Mouse (Mus musculus) megakaryocyte progenitor cell, adult 5-6 weeks (primary cell): Measurements from ENCODE around the gene Jak2. TPM values are rescaled to one million over a fixed set of nuclear protein-coding genes. Genes with fewer than 3 reads are reported as not detected.
A peak's percentile ranks its signal among the peaks of the same experiment; 100 is the strongest.

ENCODE experiments used
- ATAC-seq: replicated peaks from 2 replicates; pipeline ENCODE4 v1.8.0; 2016; ENCODE audit warnings: mild to moderate bottlenecking, moderate TSS enrichment, inconsistent platforms; ENCODE audit not compliant: poor library complexity
- total RNA-seq, 2 experiments: library from RNA; stranded (forward) in 1 of 2; stranded (reverse) in 1 of 2; fragments of 157-497, 149-512 nt in 1 of 2; fragments of 200-1000 nt in 1 of 2; gene quantifications; 2 replicates each; pipeline versions ENCODE4 v1.2.3 to v1.2.4; 2015 to 2017

Gene Jak2
- 41.2 and 41.7 TPM in 2 replicates for total RNA-seq (2015)
- 36.7 and 43.8 TPM in 2 replicates for total RNA-seq (2017)

GRCm38 (mm10) chr19:29251191-29251957 is at the start of gene Jak2:
Jak2 (plus strand) TSS chr19:29251828.
- ATAC-seq: peak; percentile 73

- peak; percentile 93 for ATAC-seq
These were observed 48.3 kb upstream of the Jak2 start for GRCm38 (mm10) chr19:29203337-29203736.

- ATAC-seq: peak; percentile 38; the same call in 1 of the 2 replicates
These were observed 47.0 kb upstream of the Jak2 start for GRCm38 (mm10) chr19:29204583-29204982.

DNA sequence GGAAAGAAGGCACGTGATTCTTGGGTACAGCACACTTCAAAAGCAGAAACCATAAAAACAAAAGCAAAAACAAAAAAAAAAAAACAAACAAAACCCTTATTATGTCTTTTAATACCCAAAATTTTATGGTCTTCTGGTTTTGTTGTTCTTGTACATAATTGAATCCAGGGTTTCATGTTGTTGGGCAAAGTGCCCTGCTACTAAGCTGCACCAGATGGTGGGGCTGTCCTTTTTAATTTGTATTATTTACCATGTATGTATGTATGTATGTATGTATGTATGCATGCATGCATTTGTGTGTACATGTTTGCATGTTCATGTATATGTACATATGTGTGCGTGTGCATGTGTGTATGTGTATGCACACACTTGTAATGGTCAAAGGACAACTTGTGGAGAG is 46.4 kb upstream of the Jak2 start:
- ATAC-seq: no peak

GRCm38 (mm10) chr19:29209898-29210297 is 41.7 kb upstream of the Jak2 start:
- ATAC-seq: peak; percentile 74

GRCm38 (mm10) chr19:29210319-29210718 is 41.3 kb upstream of the Jak2 start:
- no peak for ATAC-seq

DNA sequence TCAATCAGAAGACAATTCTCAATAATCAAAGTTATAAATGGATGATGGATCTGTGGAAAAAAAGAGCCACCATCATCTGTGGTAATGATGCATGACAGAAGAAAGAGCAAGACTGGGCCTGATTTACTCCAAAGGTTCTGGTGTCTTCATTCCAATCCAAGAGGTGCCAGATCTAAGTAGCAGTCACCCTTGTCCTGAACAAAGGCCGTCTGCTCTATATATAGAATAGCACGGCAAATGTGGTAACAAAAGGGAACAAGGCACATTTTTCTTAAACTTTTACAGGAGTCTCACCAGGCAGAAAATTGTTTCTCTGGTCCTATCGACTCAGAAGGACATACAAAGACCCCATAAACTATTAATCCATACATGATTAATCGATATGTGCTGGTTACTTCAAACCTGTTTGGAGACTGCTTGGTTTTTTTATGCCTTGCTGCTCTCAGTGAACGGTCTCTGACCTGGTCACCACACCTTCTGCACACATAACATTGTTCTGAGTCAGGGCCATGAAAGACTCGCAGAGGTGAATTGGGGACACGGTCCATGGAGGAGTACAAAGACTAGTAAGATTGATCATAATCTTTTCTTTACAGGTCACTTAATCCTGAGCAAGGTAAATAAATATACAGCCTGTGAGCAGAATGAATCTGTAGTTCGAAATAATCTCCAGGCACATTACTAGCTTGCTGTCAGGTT is 35.7 kb upstream of the Jak2 start:
- ATAC-seq: no peak

- peak; percentile 31; the same call in 1 of the 2 replicates for ATAC-seq
These were observed 29.8 kb upstream of the Jak2 start for GRCm38 (mm10) chr19:29221867-29222266.

GRCm38 (mm10) chr19:29224968-29225367 is 26.7 kb upstream of the Jak2 start:
- no peak for ATAC-seq

DNA sequence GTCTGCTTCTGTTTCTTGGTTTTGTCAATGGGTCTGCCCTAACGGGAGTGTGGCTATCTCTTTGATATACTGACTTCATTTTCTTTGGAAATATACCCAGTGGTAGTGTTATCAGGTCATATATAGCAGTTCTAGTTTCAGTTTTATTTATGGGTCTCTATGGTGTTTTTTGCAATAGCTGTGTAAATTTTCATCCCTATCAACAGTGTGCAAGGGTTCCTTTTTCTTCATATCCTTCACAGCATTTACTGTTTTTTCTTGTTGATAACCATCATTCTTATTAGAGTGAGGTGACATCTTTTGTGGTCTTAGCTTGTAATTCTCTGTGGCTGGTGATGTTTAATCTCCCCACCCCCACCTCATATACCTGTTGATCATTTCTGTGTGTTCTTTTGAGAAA is 24.6 kb upstream of the Jak2 start:
- no peak; the same call in 1 of the 2 replicates for ATAC-seq

GRCm38 (mm10) chr19:29227941-29228590 is 23.6 kb upstream of the Jak2 start:
- peak; percentile 91 for ATAC-seq

- no peak for ATAC-seq
These were observed 22.6 kb upstream of the Jak2 start for GRCm38 (mm10) chr19:29228989-29229388.

DNA sequence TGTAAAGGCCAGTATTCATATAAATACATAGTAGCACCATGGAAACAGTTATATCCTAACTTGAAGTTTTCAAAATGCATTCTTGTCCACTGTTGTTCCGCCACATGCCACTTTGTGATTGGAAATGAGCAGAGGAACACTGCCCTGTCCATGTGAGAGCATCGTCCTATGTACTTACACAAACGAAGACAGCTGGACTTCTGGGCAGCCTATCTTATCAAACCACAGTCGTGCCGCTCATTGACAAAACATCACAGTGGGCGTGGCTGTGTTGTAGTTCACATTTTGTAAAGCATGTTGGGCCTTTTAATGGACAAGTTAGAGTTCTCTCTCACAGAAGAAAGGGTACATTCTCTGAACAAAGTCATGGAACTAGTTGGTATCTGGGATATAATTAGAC is 18.9 kb upstream of the Jak2 start:
- no peak; the same call in 1 of the 2 replicates for ATAC-seq

DNA sequence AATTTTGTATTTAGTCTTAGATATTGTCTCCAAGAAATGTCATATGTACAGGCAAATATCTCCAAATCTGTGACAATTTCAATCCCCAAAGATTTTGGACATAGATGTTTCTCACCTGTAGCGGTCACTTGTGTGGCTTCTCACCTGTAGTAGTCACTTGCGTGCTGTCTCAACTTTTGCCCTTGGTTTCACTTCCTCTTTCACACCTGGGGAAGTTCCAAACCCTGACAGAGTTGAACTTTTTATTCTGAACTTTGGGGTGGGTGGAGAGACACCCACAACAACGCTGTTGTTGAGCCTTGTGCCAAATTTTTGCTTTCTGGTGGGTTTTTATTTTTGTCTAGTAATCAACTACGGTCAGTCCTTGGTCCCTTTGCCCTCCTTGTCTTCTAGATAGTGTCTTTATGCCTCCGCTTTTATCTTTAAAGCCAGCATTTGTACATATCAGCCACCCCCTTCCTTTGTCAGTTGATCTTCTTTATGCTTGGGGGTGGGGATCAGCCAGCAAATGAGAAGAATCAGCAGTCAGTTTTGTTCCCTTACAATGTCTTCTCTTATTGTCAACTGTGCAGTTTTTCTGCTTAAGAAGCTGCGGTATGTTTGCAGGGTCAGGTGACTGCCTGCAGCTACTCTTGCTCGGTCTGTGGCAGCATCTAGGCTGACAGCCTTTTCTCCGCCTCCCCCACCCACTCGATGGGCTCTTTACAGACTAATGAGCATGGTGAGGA is 14.8 kb upstream of the Jak2 start:
- peak; percentile 48 for ATAC-seq

DNA sequence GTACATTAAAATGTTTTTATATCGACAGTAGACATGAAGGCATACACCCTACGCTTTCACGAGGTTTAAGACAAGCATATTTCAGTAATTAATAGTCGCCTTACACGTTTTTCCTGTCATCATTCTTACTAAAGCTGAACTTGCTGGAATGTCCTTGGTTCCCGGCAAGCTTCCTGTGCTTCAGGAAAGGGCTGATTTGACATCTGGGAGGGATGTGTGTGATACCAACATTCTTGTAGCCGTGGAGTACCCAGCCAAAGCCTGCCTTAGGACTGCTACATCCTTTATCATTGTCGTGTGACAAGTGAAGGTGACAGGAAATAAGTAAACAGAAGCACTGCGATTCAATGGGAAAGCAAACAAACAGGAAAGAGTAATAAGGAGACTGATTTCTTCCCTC is 13.5 kb upstream of the Jak2 start:
- ATAC-seq: no peak

GRCm38 (mm10) chr19:29239513-29240235 is 12.0 kb upstream of the Jak2 start:
- 0 out of 2 replicates have a peak, but pooled peaks have one; percentile 24 for ATAC-seq

DNA sequence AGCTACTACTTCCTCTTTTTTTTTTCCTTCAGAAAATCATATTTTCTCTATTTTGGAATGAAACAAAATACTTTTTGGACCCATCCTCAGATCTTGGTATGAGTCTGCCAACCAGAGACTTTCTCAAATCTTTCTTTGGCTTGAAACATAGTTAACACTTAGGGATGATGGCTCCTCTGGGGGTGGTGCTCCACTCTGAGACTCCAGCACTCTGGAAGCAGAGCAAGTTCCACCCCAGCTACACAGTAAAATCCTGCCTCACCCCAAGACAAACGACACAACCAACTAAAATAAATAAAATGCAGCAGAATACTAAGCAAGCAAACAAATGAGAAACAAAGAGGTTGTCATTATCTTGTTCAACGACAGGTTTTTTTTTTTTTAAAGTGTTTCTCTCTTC is 11.0 kb upstream of the Jak2 start:
- ATAC-seq: no peak

DNA sequence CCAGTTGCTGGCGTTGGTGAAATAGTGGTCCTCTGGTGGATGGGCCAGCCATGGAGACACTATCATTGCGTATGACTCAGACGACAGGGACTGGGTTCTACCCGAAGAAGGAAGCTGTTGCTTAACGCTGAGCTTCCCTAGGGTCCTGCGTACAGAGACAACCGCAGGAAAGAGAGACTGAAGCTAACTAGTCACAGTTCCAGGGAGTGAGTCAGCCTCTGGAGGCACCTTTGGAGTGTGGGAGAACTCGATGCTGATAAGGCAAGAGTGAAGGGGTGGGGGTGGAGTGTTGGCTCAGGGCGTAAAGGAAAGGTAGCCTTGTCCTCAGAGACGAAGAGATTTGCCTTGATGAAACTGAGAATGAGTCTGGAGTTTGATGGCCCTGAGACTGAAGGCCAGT is 10.0 kb upstream of the Jak2 start:
- peak; percentile 85 for ATAC-seq

DNA sequence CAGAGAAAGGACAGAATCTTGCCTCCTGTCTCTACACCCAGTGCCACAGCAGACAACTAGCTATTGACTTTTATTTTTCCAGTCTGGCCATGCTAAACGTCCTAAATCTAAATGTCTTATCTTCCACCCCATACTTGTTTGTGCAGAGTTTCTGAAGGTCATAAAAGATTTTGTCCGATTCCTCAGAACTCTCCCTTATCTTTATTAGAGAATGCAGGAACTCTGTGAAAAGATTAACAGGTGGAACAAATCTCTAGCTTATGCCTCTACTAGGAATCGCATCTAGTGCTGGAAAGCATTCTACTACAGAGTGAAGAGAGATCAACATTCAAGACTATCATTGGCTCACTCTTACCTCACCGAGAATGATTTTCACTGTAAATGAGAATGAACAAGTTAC is 1.7 kb upstream of the Jak2 start:
- no peak for ATAC-seq
